Mouse (Mus musculus): ENCODE data around the gene Gapdhs.

DNA sequence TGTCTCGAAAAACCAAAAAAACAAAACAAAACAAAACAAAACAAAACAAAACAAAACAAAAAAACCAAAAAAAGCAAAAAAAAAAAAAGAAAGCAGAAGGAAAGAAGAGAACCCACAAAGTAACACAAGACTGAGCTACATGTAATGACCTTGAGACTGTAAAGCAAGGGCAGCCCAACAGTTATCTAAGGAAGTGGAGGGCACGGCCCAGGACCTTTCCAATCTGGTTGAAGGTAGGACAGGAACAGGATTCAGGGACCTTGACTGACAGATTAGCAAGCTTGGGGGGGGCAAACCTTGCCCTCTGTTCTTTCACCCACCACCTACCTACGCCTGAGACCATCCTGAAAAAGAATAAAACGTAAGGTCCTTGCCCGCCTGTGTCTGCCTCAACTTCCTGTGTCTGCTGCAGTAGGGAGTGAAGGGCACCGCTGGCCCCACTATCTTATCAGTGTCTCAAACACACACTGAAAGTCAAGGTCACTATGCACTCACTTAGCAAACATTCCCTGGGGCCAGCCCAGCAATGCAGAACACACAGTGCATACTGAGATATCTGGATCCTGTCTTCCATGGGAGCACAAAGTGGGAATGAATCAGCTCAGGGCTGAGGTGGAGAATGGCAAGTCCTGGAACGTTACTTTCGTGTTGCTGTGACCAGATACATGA, 37.1 kb downstream of the Gapdhs start:
- TF ChIP-seq CTCF (IDR thresholded peaks at IDR 0.05; ENCODE audit: control insufficient read depth, insufficient read depth, low read length), result no peak
- TF ChIP-seq POLR2A (IDR thresholded peaks at IDR 0.05; ENCODE audit: borderline replicate concordance, control insufficient read depth, low read depth, low read length), result no peak

Data from bone marrow, adult 2 months (tissue).